Mouse (Mus musculus) urinary bladder, adult 2 months (tissue): Measurements from ENCODE around the gene Gm10428. TPM values are rescaled to one million over a fixed set of nuclear protein-coding genes. Genes with fewer than 3 reads are reported as not detected.

Experiments
- DNase-seq: peaks from one replicate; pipeline ENCODE4 v3.0.0; 2022; ENCODE audit warnings: low spot score
- polyA plus RNA-seq: library from polyadenylated mRNA; depleted of rRNA; stranded (reverse); fragments of >200 nt; gene quantifications from 2 replicates; pipeline ENCODE4 v1.2.3, GENCODE M21; 2012; rRNA removed

The Gm10428 gene
- polyA plus RNA-seq, 1 experiment = not detected

- peak; percentile 36 for DNase-seq
Measured at GRCm38 (mm10) chr11:62788935-62789616, 36.2 kb downstream of the Gm10428 start, which contains the start of gene Zfp286. Gene Zfp286 (minus strand): TSS chr11:62789462.

GRCm38 (mm10) chr11:62789617-62789936 is 36.7 kb downstream of the Gm10428 start:
- no peak for DNase-seq

Other genes starting within 250 kb of the Gm10428 start
- gene Cenpv, start 213.8 kb upstream of the Gm10428 start, polyA plus RNA-seq = 30.7 and 38.1 TPM in 2 replicates
- gene Ubb, start 201.9 kb upstream of the Gm10428 start, polyA plus RNA-seq = 2,108 and 2,141 TPM in 2 replicates
- gene Trpv2, start 178.6 kb upstream of the Gm10428 start, polyA plus RNA-seq = 52.6 and 62.0 TPM in 2 replicates
- 14.0 and 15.4 TPM in 2 replicates for gene Lrrc75a, start 104.6 kb upstream of the Gm10428 start, polyA plus RNA-seq
- gene Mmgt2, start 104.4 kb upstream of the Gm10428 start, polyA plus RNA-seq = 73.5 and 89.4 TPM in 2 replicates
- 5.4 and 6.5 TPM in 2 replicates for gene Zfp287, start 21.2 kb upstream of the Gm10428 start, polyA plus RNA-seq
- 5.4 and 5.5 TPM in 2 replicates for gene Zfp286, start 36.4 kb downstream of the Gm10428 start, polyA plus RNA-seq
- gene Trim16, start 67.1 kb downstream of the Gm10428 start, polyA plus RNA-seq = 23.3 and 33.0 TPM in 2 replicates
- gene Fbxw10, start 94.0 kb downstream of the Gm10428 start, polyA plus RNA-seq = 0.77 and 1.6 TPM in 2 replicates
- 44.5 and 51.3 TPM in 2 replicates for gene Tvp23b, start 126.4 kb downstream of the Gm10428 start, polyA plus RNA-seq
- 0.10 and 0.28 TPM in 2 replicates for gene Cdrt4, start 198.1 kb downstream of the Gm10428 start, polyA plus RNA-seq